Mouse (Mus musculus) ovary, postnatal 14 days (tissue): ENCODE measurements around the gene Slc39a13.
"Not testable (repeated sequence)": the region's sequence is repeated elsewhere in the genome, so short reads cannot be mapped to it uniquely, and the experiment has no call there.

ENCODE experiments used
- DNase-seq: peaks from one replicate; pipeline ENCODE4 v3.0.0; 2022; ENCODE audit warnings: low spot score

Gene Slc39a13

GRCm38 (mm10) chr2:91070076-91070800, at the start of gene Slc39a13:
Gene Slc39a13, minus strand, starts transcription at chr2:91070417.
- DNase-seq = peak; percentile 99

- no peak for DNase-seq
These were observed 49.3 kb upstream of the Slc39a13 start for GRCm38 (mm10) chr2:91119551-91119950.

GRCm38 (mm10) chr2:91119061-91119460, 48.8 kb upstream of the Slc39a13 start:
- DNase-seq = no peak

- DNase-seq = no peak
These were observed 48.4 kb upstream of the Slc39a13 start for GRCm38 (mm10) chr2:91118647-91119046.

GRCm38 (mm10) chr2:91117585-91118275, 47.5 kb upstream of the Slc39a13 start, which contains the start of gene Mybpc3:
Gene Mybpc3, plus strand, starts transcription at chr2:91118144.
- no peak for DNase-seq

- DNase-seq = no peak
These were observed 46.6 kb upstream of the Slc39a13 start for GRCm38 (mm10) chr2:91116842-91117241.

- no peak for DNase-seq
These were observed 45.4 kb upstream of the Slc39a13 start for GRCm38 (mm10) chr2:91115578-91115970.

- peak; percentile 99 for DNase-seq
These were observed 44.8 kb upstream of the Slc39a13 start for GRCm38 (mm10) chr2:91114781-91115577.

- DNase-seq = no peak
These were observed 43.6 kb upstream of the Slc39a13 start for GRCm38 (mm10) chr2:91113852-91114251.

GRCm38 (mm10) chr2:91113334-91113733, 43.1 kb upstream of the Slc39a13 start:
- DNase-seq = no peak

- DNase-seq = no peak
These were observed 42.3 kb upstream of the Slc39a13 start for GRCm38 (mm10) chr2:91112491-91112890.

- not testable (repeated sequence) for DNase-seq
These were observed 41.6 kb upstream of the Slc39a13 start for GRCm38 (mm10) chr2:91111832-91112231.

GRCm38 (mm10) chr2:91110429-91110828, 40.2 kb upstream of the Slc39a13 start:
- DNase-seq = no peak

GRCm38 (mm10) chr2:91109807-91110385, 39.7 kb upstream of the Slc39a13 start:
- DNase-seq = no peak

GRCm38 (mm10) chr2:91109241-91109640, 39.0 kb upstream of the Slc39a13 start:
- DNase-seq = no peak

- DNase-seq = no peak
These were observed 37.9 kb upstream of the Slc39a13 start for GRCm38 (mm10) chr2:91108156-91108555.

- peak; percentile 83 for DNase-seq
These were observed 31.0 kb upstream of the Slc39a13 start for GRCm38 (mm10) chr2:91101124-91101740.

- no peak for DNase-seq
These were observed 27.9 kb upstream of the Slc39a13 start for GRCm38 (mm10) chr2:91098156-91098555.

- no peak for DNase-seq
These were observed 26.8 kb upstream of the Slc39a13 start for GRCm38 (mm10) chr2:91097015-91097414.

GRCm38 (mm10) chr2:91096524-91096923, 26.3 kb upstream of the Slc39a13 start:
- DNase-seq = no peak

- DNase-seq = no peak
These were observed 20.6 kb upstream of the Slc39a13 start for GRCm38 (mm10) chr2:91090827-91091226.

GRCm38 (mm10) chr2:91090208-91090607, 20.0 kb upstream of the Slc39a13 start:
- no peak for DNase-seq
